Comparison of ENCODE assay signal across 32 mouse cellular contexts in genomic region chr4:154704591-154704990, GRCm38 (mm10). TPM values are rescaled to one million over a fixed set of nuclear protein-coding genes. Genes with fewer than 3 reads are reported as not detected.
"Had no signal": no experiment of that assay in that cellular context is flagged by ENCODE, and none has a peak within 500 bp of the region (broad histone marks: within the 10 kb centered on the region; RNA-seq: fewer than 3 reads in every experiment).

No protein-coding gene starts in this region.

- H3K4me3 ChIP-seq: layer of hippocampus, adult 2 months; limb, embryonic 13.5 days; liver, embryonic 13.5 days; megakaryocyte, embryonic 14.5 days; midbrain, embryonic 10.5 days; midbrain, embryonic 13.5 days; myocyte; neural tube, embryonic 13.5 days; stomach, embryonic 15.5 days had no signal

- H3K36me3 ChIP-seq: limb, embryonic 13.5 days; liver, embryonic 13.5 days; midbrain, embryonic 10.5 days; midbrain, embryonic 13.5 days; neural tube, embryonic 13.5 days; stomach, embryonic 15.5 days had no signal

- DNase-seq: kidney, adult 11 months; kidney, adult 9 months; kidney, postnatal 25 days; layer of hippocampus, adult 9-11 months; liver; liver, embryonic 13.5 days; lung, embryonic 14.5 days; lung, postnatal 36 days; retina, postnatal 1 day; right cerebral cortex, postnatal 25 days; spleen, adult 18-20 months; thymus, adult 2 months; thymus, postnatal 14 days; thymus, postnatal 4 days had no signal

- H3K9ac ChIP-seq: limb, embryonic 13.5 days; liver, embryonic 13.5 days; lung, embryonic 14.5 days; midbrain, embryonic 13.5 days; neural tube, embryonic 13.5 days; stomach, embryonic 15.5 days had no signal

- H3K4me2 ChIP-seq: limb, embryonic 13.5 days; liver, embryonic 13.5 days; lung, embryonic 14.5 days; midbrain, embryonic 13.5 days; neural tube, embryonic 13.5 days; stomach, embryonic 15.5 days had no signal

- H3K4me1 ChIP-seq: liver, embryonic 13.5 days; midbrain, embryonic 10.5 days; midbrain, embryonic 13.5 days; neural tube, embryonic 13.5 days; stomach, embryonic 15.5 days had no signal

- H3K27ac ChIP-seq: kidney, postnatal 0 days; layer of hippocampus, adult 2 months; liver, embryonic 13.5 days; midbrain, embryonic 10.5 days; midbrain, embryonic 13.5 days; neural tube, embryonic 13.5 days; stomach, embryonic 15.5 days had no signal

- H3K9me3 ChIP-seq: limb, embryonic 13.5 days; liver, embryonic 13.5 days; megakaryocyte, embryonic 14.5 days; midbrain, embryonic 10.5 days; midbrain, embryonic 13.5 days; neural tube, embryonic 13.5 days; stomach, embryonic 15.5 days had no signal

- ATAC-seq: lung, postnatal 0 days; midbrain, embryonic 13.5 days; midbrain, embryonic 16.5 days had no signal

- H3K27me3 ChIP-seq: neural tube, embryonic 13.5 days; stomach, embryonic 15.5 days had no signal

RNA-seq across cellular contexts. Expression of gene Actrt2, which starts 36.9 kb away (rescaled TPM):
- total RNA-seq: layer of hippocampus, adult 2 months; layer of hippocampus, postnatal 25 days; left cerebral cortex, adult 18-20 months; left cerebral cortex, postnatal 25 days; monocyte, adult 5-6 weeks; neutrophil, adult 5-6 weeks had no signal
- polyA plus RNA-seq: kidney, postnatal 0 days; large intestine, adult 2 months; limb, embryonic 13.5 days; liver, embryonic 13.5 days; liver, embryonic 16.5 days; lung, embryonic 14.5 days; lung, postnatal 0 days; midbrain, embryonic 10.5 days; midbrain, embryonic 13.5 days; midbrain, embryonic 16.5 days; myocyte; neural tube, embryonic 13.5 days; stomach, embryonic 15.5 days had no signal
